Mouse (Mus musculus) embryo, embryonic 9.5 days (tissue): ENCODE data around the gene Son.

ENCODE experiments used
- DNase-seq: peaks from one replicate; pipeline ENCODE4 v3.0.0-alpha.2; 2017; ENCODE audit errors: extremely low spot score

Gene Son

GRCm38 (mm10) chr16:91647461-91648219 lies at the start of gene Son:
Gene Son (plus strand): TSS chr16:91647506.
- DNase-seq, result peak; percentile 94

GRCm38 (mm10) chr16:91597672-91598010 lies 49.7 kb upstream of the Son start, which contains the start of gene Tmem50b:
Gene Tmem50b (minus strand): TSS chr16:91597800.
- peak; percentile 98 for DNase-seq

- DNase-seq, result no peak
Measured at GRCm38 (mm10) chr16:91599242-91599641, 48.1 kb upstream of the Son start.

GRCm38 (mm10) chr16:91601081-91601480 lies 46.2 kb upstream of the Son start:
- no peak for DNase-seq

DNA sequence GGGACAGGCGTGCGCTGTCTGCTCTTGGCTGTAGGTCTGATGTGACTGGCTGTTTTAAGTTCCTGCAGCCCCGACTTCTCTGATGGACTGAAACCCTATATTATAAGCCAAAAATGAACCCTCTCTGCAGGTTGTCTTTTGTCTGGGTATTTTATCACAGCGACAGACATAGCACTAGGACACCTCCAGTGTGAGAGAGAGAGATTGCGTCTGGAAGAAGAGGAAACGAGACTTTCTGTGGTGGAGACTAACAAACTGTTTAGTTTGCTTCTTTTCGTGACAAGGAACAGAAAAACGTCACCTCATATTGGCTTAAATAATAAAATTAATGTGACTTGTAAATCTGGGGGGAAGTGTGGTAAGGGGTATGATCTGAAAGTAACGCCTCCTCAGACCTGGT lies 45.6 kb upstream of the Son start:
- no peak for DNase-seq

DNA sequence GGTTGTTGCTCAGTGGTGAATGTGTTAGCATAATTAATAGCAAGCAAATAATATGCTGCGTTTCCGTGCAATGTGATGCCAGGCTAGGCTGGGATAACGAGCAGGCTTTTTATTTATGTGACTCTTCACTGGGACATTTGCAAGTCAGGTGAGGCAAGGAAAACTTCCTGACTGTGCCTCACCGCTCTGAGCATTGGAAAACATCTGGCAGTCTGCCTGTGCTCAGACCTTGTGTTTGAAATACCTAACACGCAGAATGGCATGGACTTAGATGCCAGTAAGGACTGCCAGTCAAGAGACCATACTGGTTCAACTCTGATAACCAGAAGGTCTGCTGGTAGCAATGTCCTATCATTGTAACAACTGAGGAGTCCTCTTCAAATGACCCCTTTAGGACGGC lies 42.1 kb upstream of the Son start:
- DNase-seq, result no peak

DNA sequence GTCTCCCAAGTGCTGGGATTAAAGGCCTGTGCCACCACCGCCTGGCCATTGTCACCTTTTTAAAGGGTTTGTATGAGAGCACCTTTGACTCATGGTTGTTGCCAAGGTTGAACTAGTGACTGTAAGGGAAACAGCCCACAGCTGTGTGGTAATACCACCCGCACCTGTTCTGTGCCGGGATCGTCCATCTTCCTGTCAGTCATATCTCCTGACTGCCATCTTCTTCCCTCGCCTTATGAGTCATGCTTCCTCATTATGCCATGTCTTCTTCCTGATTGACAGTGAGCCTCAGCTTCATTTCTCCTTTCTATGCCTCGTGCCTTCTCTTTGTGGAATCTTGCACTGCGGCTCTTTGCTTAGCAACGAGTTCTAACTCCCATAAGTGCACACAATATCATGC lies 40.3 kb upstream of the Son start:
- DNase-seq, result no peak

- DNase-seq, result no peak
Measured at GRCm38 (mm10) chr16:91609501-91610245, 37.6 kb upstream of the Son start.

- DNase-seq, result no peak
Measured at GRCm38 (mm10) chr16:91611248-91611647, 36.1 kb upstream of the Son start.

DNA sequence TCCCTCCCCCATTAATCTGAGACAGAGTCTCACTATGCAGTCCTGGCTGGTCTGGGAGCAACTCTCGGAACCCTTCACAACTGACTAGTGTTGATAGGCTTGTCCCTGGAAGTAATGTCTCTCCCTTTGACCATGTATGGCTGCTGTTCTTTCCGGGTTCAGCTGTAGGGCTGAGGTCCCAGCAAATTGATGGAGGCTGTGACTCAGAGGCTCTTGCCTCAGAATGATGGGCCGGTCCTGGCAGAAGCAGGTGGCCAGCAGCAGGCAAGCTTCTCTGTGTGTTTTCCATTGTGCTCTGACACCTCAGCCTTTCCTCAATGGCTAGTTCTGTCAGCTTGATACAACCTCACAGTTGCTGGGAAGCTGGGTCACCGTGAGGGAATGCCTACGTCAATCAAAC lies 34.8 kb upstream of the Son start:
- no peak for DNase-seq

DNA sequence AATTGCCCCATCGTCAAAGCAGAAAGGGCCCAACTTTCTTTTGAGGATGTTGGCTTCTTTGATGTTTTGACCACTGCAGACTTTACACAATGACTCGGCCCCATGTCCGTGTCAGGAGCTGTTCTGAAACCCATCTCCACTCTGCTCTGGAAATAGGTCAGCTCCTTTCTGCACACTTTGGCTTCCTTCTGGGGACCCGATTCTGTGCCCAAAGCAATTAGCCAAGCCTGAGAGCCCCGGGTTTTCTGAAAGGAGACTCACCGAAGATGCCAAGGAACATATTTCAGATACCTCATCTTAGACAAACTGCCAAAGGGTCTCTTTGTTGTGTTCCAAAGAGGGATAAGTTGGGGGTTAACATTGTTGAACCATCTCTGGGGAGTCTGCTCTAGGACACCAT lies 32.8 kb upstream of the Son start:
- DNase-seq, result no peak

DNA sequence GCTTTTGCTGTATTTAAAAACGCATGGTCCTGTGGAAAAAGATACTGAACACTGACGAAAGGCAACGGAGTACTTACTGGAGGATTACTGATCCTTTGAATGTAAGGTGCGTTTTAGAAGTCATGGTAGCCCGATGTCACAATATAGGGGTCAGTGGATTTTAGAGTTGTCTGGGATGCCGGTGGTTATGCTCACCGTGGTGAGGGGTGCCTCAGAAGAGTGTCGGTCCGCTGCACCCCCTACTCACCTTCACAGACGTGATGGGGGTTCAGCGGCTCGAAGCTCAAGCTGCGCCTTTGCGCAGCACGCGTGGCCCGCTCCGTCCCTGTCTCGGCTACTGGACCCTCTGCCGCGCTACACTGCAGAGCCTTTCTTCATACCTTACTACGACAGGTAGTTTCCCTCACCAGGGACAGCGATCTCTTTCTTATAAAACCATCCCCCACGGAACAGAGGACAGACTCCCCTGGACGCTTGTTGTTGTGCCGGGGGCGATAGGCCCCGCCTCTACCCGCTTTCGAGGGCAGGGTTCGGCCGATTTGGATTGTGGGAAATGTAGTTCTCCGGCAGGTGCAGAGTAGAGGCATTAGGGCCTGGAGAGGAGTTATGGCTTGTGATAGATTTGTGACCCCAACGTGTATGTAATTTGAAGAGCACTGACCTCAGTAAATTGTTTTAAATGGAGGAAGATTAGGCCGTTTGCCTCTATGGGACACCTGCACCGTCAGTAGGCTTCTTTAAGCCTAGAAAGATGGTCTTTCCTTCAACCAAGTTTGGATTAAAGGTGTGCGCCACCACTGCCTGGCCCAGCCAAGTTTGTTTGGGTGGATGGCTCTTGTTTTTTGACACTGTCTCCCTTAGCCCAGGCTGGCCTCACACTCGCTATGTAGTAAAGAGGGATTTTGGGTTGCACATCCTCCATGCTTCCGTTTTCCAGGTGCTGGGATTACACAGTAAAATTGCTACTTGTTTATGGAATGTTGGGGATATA lies 28.5 kb upstream of the Son start, which contains the start of gene Dnajc28:
TSS of gene Dnajc28 (minus strand) at position 516 of the 991 bp plus-strand sequence.
- peak; percentile 73 for DNase-seq

- DNase-seq, result no peak
Measured at GRCm38 (mm10) chr16:91620185-91620584, 27.1 kb upstream of the Son start.

DNA sequence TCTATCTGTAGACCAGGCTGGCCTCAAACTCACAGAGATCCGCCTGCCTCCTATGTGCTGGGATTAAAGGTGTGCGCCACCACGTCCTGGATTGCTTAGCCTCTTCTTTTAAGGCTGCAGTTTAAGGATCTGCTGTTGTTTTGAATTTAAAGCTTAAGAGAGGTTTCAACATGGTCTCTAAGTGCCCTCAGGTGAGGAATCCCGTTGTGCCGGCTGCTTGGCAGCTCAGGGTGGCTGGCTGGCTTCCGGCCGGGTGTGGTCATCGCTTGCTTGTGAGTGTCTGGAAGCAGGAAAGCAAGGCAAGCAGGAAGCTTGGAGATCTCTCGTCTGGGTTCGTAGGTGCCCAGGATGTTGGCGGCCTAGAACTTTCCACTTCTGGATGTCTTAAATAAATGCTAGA lies 26.3 kb upstream of the Son start:
- no peak for DNase-seq

DNA sequence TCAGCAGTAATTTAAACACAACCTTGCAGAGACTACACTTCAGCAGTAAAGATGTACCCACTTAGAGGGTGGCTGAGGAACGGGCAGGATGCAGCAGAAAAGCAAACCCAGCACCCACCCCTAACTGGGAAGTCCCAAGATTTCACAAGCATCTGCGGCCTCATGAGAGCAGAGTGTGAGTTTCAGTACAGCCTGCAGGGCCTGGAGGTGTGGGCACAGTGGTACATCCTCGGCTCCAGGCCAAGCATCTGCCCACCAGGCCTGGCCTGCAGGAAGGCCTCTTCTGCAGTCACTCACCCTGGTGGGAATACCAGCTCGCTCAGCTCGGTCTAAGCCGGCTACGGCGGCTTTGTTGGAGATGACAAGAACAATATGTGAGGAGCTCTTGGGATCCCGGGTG lies 24.2 kb upstream of the Son start:
- DNase-seq, result no peak

GRCm38 (mm10) chr16:91627831-91628230 lies 19.5 kb upstream of the Son start:
- no peak for DNase-seq

DNA sequence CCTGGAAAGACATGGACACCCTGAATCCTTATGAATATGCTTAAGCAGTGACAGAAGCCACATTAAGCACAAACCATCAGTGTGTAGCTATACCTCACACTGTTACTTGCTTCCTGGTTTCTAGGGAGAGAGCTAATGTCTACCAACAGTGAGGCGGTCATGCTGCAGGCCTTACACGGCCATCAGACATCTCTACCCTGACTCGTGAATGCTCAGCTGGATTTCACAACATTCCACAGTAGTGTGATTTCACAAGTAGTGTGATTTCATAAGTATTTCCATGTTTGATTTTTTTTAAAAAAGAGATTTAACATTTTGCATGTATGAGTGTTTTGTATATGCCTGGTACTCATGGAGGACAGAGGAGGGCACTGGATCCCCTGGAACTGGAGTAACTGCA lies 18.6 kb upstream of the Son start:
- DNase-seq, result no peak

DNA sequence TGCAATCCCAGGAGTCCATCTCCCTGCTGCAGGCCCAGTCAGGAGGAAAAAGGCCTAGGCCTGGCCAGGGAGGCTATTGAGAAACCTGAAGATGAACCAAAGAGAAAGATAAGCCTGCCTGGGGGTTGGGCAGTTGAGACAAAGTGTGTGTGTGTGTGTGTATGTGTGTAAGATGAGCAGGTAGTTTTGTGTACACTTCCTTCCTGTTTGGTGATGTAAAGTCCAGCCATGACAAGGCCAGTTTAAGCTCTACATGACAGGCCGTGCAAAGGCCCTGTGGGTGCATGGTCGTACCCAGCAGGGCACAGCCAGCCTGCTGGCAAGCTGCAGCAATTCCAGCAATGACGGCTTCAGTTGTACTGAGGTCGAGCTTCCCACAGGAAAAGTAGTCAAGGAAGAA lies 17.6 kb upstream of the Son start:
- DNase-seq, result no peak

DNA sequence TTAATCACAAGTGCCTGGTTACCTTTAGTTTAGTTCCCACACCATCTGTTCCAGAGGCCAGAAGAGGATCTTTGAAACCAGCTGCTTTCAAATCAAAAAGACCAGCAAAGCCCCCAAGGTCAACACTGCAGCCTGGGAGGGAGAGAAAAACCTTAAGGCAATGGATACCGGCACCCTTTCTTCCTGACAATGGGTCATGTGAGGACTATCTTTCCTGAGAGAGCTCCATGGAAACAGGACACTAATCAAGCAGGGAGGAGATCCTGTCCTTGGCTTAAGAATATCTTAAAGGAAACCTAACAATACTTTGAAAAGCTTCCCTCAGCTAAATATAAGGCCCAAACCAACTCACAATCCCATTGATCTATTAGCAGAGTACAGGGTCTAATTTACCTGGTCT lies 16.7 kb upstream of the Son start:
- no peak for DNase-seq

- no peak for DNase-seq
Measured at GRCm38 (mm10) chr16:91632439-91632838, 14.9 kb upstream of the Son start.

DNA sequence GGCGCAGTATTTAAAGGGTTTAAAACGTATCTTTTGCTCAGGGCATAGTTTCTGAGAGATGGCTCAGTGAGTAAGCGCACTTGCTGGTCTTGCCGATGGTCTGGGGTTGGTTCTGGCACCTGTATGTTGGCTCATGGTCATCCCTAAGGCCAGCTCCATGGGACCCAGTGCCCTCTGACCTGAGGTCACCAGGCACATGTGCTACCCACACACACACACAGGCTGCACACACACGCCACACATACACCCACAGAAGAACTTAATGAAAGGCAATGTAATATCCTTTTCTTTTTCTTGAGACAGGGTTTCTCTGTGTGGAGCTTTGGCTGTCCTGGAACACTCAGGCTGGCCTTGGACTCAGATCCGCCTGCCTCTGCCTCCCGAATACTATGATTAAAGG lies 14.4 kb upstream of the Son start:
- no peak for DNase-seq

GRCm38 (mm10) chr16:91633641-91634040 lies 13.7 kb upstream of the Son start:
- DNase-seq, result no peak
